In the genomic region with DNA sequence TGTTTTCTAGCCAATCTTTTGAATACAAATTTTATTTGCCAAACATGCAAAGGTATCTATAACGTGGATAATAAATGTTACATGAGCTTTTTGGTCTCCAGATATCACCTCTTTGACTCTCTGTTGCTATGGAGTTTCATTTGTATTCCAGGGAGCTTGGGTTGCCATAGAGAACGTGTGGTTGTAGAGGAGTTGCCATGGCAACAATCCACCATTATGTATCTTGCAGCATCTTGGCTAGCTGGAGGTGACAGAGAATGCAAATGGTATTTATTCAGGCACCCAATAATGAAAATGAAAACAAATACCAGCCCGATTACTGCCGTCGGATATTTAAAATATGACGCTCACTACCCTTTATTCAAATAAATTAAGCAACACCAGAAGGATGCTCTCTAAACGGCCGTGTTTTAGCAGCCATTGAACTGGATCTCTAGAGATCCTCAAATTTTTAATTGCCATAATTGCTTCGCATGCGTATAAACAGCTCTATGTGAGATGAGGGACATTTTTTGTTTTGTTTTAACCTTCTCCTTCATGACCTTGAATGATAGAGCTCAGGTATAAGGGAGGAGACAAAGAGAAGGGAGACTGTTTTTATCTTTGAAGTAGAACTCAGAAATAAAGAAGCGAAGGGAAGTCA, we compare ENCODE assay signal across 11 mouse cellular contexts.
A peak's percentile ranks its signal among the peaks of the same experiment; 100 is the strongest.
DNase-seq lines count a peak whose midpoint lies in the region; ATAC-seq and TF ChIP-seq lines count a peak whose summit lies in the region.
"Had no signal": no experiment of that assay in that cellular context is flagged by ENCODE, and none has a peak within 500 bp of the region (broad histone marks: within the 10 kb centered on the region; RNA-seq: fewer than 3 reads in every experiment).

No protein-coding gene starts in this region.

- H3K27me3 ChIP-seq in forebrain, embryonic 14.5 days (replicated peaks; ENCODE audit: control insufficient read depth, insufficient read depth, low read length) = no peaks in the 10 kb centered on the region
- H3K27me3 ChIP-seq in neural tube, embryonic 14.5 days (ENCODE audit: control insufficient read depth, insufficient read depth, low read length) = no peaks in the 10 kb centered on the region
- H3K27me3 ChIP-seq: Patski had no signal

- H3K4me2 ChIP-seq in forebrain, embryonic 14.5 days (ENCODE audit: low read length) = peak overlapping the region; percentile 28
- peak overlapping the region; percentile 39; the same call in 1 of the 2 replicates for H3K4me2 ChIP-seq in neural tube, embryonic 14.5 days (ENCODE audit: low read depth, low read length)

- DNase-seq in forebrain, embryonic 14.5 days (ENCODE audit: low spot score) = peak; percentile 98
- peak; percentile 30 to 51 for DNase-seq in layer of hippocampus, postnatal 10 days (ENCODE audit: low spot score in 2 of 2)
- DNase-seq in kidney, postnatal 10 days = no peak
- DNase-seq in gastrocnemius, postnatal 4 days (ENCODE audit: low spot score in 2 of 2) = no peak
- no peak for DNase-seq in kidney, adult 8-10 months
- DNase-seq: cerebellum, adult 9-10 months; heart, adult 18-20 months had no signal

- TF ChIP-seq POLR2A in cortical plate, adult 2 months (IDR thresholded peaks at IDR 0.05; ENCODE audit: extremely low read depth, insufficient read depth, low read length) = no peak

- H3K36me3 ChIP-seq in forebrain, embryonic 14.5 days (ENCODE audit: control insufficient read depth, insufficient read depth, low read length) = no peaks in the 10 kb centered on the region
- no peaks in the 10 kb centered on the region for H3K36me3 ChIP-seq in neural tube, embryonic 14.5 days (ENCODE audit: control insufficient read depth, insufficient read depth, low read length)

- WGBS in forebrain, embryonic 14.5 days = 14% methylated on average over 11 of the region's 11 CpGs
- WGBS in neural tube, embryonic 14.5 days = 25% methylated on average over 11 of the region's 11 CpGs

- H3K4me3 ChIP-seq in cortical plate, adult 2 months (ENCODE audit: insufficient read depth, low read length) = no peak overlapping the region
- H3K4me3 ChIP-seq in forebrain, embryonic 14.5 days (ENCODE audit: low read depth, low read length) = no peak overlapping the region
- H3K4me3 ChIP-seq in neural tube, embryonic 14.5 days (ENCODE audit: low read depth, low read length) = 0 out of 2 replicates have a peak overlapping the region, but pooled peaks have one; percentile 11

- H3K9me3 ChIP-seq in forebrain, embryonic 14.5 days (replicated peaks; ENCODE audit: control insufficient read depth, low read length) = no peaks in the 10 kb centered on the region
- H3K9me3 ChIP-seq in neural tube, embryonic 14.5 days (ENCODE audit: control insufficient read depth, low read length) = no peaks in the 10 kb centered on the region

- TF ChIP-seq CTCF in cortical plate, adult 2 months (IDR thresholded peaks at IDR 0.05; ENCODE audit: extremely low read depth, insufficient read depth, low read length) = no peak

- no peak overlapping the region for H3K9ac ChIP-seq in forebrain, embryonic 14.5 days (ENCODE audit: low read length)
- H3K9ac ChIP-seq in neural tube, embryonic 14.5 days (replicated peaks; ENCODE audit: low read depth, low read length) = 0 out of 2 replicates have a peak overlapping the region, but pooled peaks have one; percentile 4

- ATAC-seq in forebrain, embryonic 14.5 days = peak; percentile 92
- peak; percentile 83 for ATAC-seq in neural tube, embryonic 14.5 days (ENCODE audit: low read depth)
- ATAC-seq: Patski had no signal

- peak overlapping the region; percentile 71; the same call in 1 of the 2 replicates for H3K27ac ChIP-seq in cortical plate, adult 2 months (ENCODE audit: insufficient read depth, low read length)
- H3K27ac ChIP-seq in forebrain, embryonic 14.5 days (ENCODE audit: low read depth, low read length) = peak overlapping the region; percentile 86
- H3K27ac ChIP-seq in neural tube, embryonic 14.5 days (ENCODE audit: low read depth, low read length) = peak overlapping the region; percentile 92
- H3K27ac ChIP-seq: macrophage had no signal

- peaks cover 9% of the 10 kb centered on the region for H3K4me1 ChIP-seq in cortical plate, adult 2 months (ENCODE audit: control insufficient read depth, insufficient read depth, low read length)
- H3K4me1 ChIP-seq in forebrain, embryonic 14.5 days (ENCODE audit: control insufficient read depth, insufficient read depth, low read length) = peaks cover 25% of the 10 kb centered on the region
- H3K4me1 ChIP-seq in neural tube, embryonic 14.5 days (ENCODE audit: control insufficient read depth, insufficient read depth, low read length) = peaks cover 33% of the 10 kb centered on the region

Comparison
In these comparisons a context has a peak if more than half of its experiments do, and no peak if none do; other contexts are left out.
1. DNase-seq: peak in forebrain, embryonic 14.5 days (single experiment) and layer of hippocampus, postnatal 10 days (2 of 2); none in kidney, postnatal 10 days (single experiment), gastrocnemius, postnatal 4 days (0 of 2) and kidney, adult 8-10 months (0 of 2).
2. Peak in every context shown above with its lines, with median percentiles within 50 percentile points of each other: H3K27ac ChIP-seq.